Mouse (Mus musculus): ENCODE results near the gene Tmem266.

Gene Tmem266

DNA sequence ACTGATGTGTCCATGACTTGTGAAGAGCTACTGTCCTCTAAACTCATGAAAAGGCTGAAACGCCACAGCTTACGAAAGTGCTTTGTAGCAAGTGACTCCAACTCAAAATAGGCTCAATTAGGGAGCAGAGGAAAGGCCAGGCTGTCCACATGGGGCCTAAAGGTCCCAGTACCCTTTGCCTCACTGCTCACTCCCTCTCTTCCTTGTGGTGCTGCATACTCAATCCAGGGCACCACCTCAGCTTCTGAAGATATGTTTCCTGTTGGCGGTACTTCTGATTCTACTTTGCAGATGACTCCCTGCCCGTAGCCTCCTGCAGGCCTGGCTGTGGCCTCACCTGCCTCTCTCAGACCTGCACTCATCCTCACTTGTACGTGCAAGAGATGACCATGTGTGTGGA is 126.7 kb downstream of the Tmem266 start:
- no peak for DNase-seq

DNA sequence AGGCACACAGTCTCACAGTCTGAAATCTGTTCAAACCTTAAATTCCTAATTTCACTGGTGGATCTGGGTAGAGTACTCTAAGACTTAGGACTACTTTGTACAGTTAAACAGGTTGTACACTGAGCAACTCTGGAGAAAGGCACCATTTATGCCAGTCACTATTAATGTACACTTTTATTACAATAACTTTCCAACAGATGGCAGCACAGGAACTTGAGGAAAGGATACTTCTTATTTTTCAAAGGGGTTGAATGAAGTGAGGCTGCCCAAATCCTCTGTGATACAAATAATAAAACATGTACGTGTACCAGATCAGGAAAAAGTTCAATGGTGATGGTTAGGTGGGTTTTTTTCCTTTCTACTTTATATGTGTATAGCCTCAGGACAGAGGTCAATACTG is 141.7 kb downstream of the Tmem266 start:
- DNase-seq = peak; percentile 65

GRCm38 (mm10) chr9:55476084-55476483 is 149.4 kb downstream of the Tmem266 start:
- DNase-seq = no peak

DNA sequence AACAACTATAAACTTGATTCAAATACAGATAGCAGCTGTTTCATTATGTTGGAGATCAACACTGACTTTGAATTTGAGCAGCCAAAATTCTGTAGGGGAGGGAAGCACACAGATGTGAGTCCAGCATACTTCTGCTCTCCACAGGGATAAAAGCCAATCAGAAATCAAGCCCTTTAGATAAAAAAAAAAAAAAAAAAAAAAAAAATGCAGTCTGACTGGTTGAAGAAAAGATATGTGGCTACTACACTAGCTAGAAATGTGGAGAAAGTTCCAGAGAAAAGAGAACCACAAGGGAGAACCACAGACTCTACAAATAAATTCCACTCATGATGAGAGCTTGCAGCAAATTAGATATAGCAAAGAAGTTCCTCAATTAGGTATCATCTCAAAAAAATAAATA is 152.0 kb downstream of the Tmem266 start:
- DNase-seq = no peak

GRCm38 (mm10) chr9:55482116-55482515 is 155.4 kb downstream of the Tmem266 start:
- DNase-seq = no peak
